Mouse (Mus musculus) left cerebral cortex, adult 2 months (tissue): ENCODE data around the gene Serpinb6d. TPM values are rescaled to one million over a fixed set of nuclear protein-coding genes. Genes with fewer than 3 reads are reported as not detected.

Source experiments
- DNase-seq, 2 experiments: peaks; one replicate each; pipeline ENCODE4 v3.0.0; 2021 to 2022; ENCODE audit warnings: low spot score in 2 of 2, mixed read lengths in 1 of 2; ENCODE audit errors: extremely low spot score in 1 of 2
- H3K27ac ChIP-seq: fragments of 200-600 bp; 2 replicates; pipeline ENCODE4 v1.8.1; 2022
- H3K4me3 ChIP-seq: fragments of 200-600 bp; 2 replicates; pipeline ENCODE4 v1.8.1; 2022
- CTCF ChIP-seq: fragments of 200-600 bp; IDR thresholded peaks from 2 replicates; pipeline ENCODE4 v1.8.1; 2022; ENCODE audit warnings: antibody characterized with exemption, mild to moderate bottlenecking, moderate library complexity
- intact Hi-C: fragments of 180-260 bp; cut with DNase I; formaldehyde crosslinking; loops from one replicate; pipeline ENCODE4 v1.15.1; 2025
- long read RNA-seq, 2 experiments: library from polyadenylated mRNA; stranded (forward); transcript quantifications; one replicate each; pipeline ENCODE4 v2.0.0; 2021; ENCODE audit warnings: borderline mapping rate in 2 of 2
- total RNA-seq, 2 experiments: library from RNA; stranded (reverse); gene quantifications; 2 replicates each; pipeline ENCODE4 v1.2.3; 2021

Gene Serpinb6d
- total RNA-seq = not detected
- long read RNA-seq, experiment 1 = 0 reads
- long read RNA-seq, experiment 2 = 0 reads

DNA sequence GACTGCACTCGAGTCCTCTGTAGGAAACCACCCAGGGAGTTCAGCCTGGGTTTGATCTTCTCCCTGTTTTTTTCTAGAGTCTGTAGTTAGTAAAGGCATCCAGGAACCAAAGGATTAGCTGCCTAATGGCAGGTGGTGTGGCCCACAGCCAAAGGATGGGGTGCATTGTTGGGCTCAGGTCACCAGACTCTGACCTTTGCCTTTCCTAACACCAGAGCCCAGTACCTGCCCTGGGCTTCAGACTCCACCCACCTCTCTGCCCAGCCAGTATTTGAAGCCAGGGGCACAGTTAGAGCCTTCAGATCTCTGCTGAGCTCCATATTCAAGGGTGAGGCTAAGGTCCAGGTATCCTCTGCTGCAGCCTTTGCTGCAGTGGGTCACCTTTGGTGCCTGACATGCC lies at the start of gene Serpinb6d:
Gene Serpinb6d, plus strand, starts transcription at position 301 of the 400 bp plus-strand sequence.
- H3K4me3 ChIP-seq = no peak within 1 kb of the TSS
- H3K27ac ChIP-seq = no peak within 1 kb of the TSS
- DNase-seq = no peak
- intact Hi-C loops = no loop called here
- no peak for TF ChIP-seq CTCF

- Histone ChIP-seq H3K27ac (no peak overlapping the region), H3K4me3 (no peak overlapping the region)
- DNase-seq = no peak
- intact Hi-C loops = no loop called here
- TF ChIP-seq CTCF = no peak
Observed at GRCm38 (mm10) chr13:33622921-33623320, 38.3 kb upstream of the Serpinb6d start.

- no peak overlapping the region for H3K27ac ChIP-seq
- no peak for TF ChIP-seq CTCF
- H3K4me3 ChIP-seq = no peak overlapping the region
- intact Hi-C loops = no loop called here
- DNase-seq = no peak
Observed at GRCm38 (mm10) chr13:33642540-33642939, 18.7 kb upstream of the Serpinb6d start.

GRCm38 (mm10) chr13:33662550-33662949 lies 1.3 kb downstream of the Serpinb6d start:
- intact Hi-C loops = no loop called here
- no peak for DNase-seq
- Histone ChIP-seq H3K27ac (no peak overlapping the region), H3K4me3 (no peak overlapping the region)
- TF ChIP-seq CTCF = no peak

DNA sequence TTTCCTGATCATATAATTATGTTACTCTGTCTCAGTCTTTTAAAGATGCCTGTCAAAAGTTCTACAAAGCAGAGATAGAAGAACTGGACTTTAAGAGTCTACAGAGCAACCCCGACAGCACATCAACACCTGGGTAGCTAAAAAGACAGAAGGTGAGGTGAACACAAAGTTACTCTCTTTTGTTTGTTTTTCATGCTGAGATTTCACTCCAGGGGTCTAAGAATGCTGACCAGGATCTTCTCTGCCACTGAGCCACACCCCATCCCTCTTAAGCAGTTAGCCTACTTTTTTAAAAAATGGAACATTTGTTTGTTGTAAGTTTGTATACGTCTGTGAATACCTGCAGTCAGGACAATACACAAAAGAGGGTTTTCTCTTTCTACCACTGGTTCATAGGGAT lies 59.1 kb downstream of the Serpinb6d start:
- no peak for TF ChIP-seq CTCF
- DNase-seq = no peak
- no peak overlapping the region for H3K4me3 ChIP-seq
- intact Hi-C loops = no loop called here
- no peak overlapping the region for H3K27ac ChIP-seq

Other genes with a start within 250 kb of the Serpinb6d start
- gene Serpinb9g, start 176.6 kb upstream of the Serpinb6d start, total RNA-seq = not detected
- gene Serpinb6e, start 182.0 kb downstream of the Serpinb6d start, total RNA-seq = not detected
- under 1 TPM; 0.37 to 0.70 TPM for gene Serpinb6c, start 244.3 kb downstream of the Serpinb6d start, total RNA-seq